Mouse (Mus musculus) embryonic fibroblast, embryonic 13.5 days (primary cell): ENCODE measurements at regions not wholly inside any gene's neighbourhood (a gene's known extent, or its start where the extent isn't known, plus 50 kb on each side); places are given as distances from the start of the nearest gene placed in this dataset.
"Not testable (repeated sequence)": the region's sequence is repeated elsewhere in the genome, so short reads cannot be mapped to it uniquely, and the experiment has no call there.

ENCODE experiments used
- H3K27ac ChIP-seq: 2 replicates; pipeline ENCODE4 v1.5.1; 2012; ENCODE audit warnings: low read length, control low read depth, inconsistent platforms; ENCODE audit not compliant: insufficient read depth
- H3K4me1 ChIP-seq: 2 replicates; pipeline ENCODE4 v1.6.1; 2011; ENCODE audit warnings: low read length; ENCODE audit not compliant: control insufficient read depth, insufficient read depth
- H3K4me3 ChIP-seq: 2 replicates; pipeline ENCODE4 v1.5.1; 2011; ENCODE audit warnings: mild to moderate bottlenecking, control low read depth, low read length; ENCODE audit not compliant: insufficient read depth
- CTCF ChIP-seq: IDR thresholded peaks from 2 replicates; pipeline ENCODE4 v1.5.1; 2011; ENCODE audit warnings: mild to moderate bottlenecking, control low read depth, low read length, moderate library complexity, borderline replicate concordance; ENCODE audit not compliant: insufficient read depth
- POLR2A ChIP-seq: IDR thresholded peaks from 2 replicates; pipeline ENCODE4 v1.6.1; 2011; ENCODE audit warnings: low read depth, mild to moderate bottlenecking, control low read depth, low read length, moderate library complexity

DNA sequence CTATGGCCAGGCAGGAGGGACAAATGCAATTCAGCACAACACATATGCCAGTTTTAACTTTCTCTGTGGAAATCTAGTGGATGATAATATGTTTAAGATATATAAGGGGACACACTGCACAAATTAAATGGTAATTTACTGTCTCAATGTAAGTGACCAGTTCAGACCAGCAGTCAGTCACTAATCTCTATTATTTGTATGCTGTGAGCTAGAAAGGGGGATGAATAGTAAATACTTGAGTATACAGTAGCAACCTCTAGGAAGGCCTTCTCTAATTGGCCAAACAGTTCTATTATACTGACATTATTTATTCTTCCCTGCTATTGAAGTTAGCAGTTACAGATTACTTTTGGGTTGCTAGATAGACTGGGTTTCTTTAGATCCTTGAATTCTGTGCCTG is 391.2 kb downstream of the Fign start:
- TF ChIP-seq CTCF = no peak
- TF ChIP-seq POLR2A = no peak
- H3K27ac ChIP-seq = no peak overlapping the region
- peaks cover 2% of the 10 kb centered on the region; the same call in 1 of the 2 replicates for H3K4me1 ChIP-seq
- H3K4me3 ChIP-seq = no peak overlapping the region

DNA sequence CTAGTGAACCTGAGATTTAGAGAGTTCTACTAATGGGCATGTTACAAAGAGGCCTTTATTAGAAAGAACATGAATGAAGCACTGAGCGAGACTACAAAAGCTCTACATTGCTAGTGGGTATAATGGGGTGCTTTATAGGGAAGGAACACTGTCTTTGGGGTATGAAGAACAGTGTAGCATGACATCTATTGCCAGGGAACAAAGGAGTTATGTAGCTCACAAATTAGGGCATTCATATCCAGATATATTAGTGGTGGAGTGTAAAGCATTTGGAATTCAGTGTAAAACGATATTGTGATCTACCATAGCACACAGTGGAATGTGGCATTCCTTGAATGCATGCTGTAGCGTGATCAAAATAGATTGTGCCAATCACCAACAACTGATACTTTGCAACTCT is 391.7 kb downstream of the Fign start:
- TF ChIP-seq POLR2A (no peak), CTCF (no peak)
- Histone ChIP-seq H3K4me1 (peaks cover 2% of the 10 kb centered on the region; the same call in 1 of the 2 replicates), H3K4me3 (no peak overlapping the region), H3K27ac (no peak overlapping the region)

DNA sequence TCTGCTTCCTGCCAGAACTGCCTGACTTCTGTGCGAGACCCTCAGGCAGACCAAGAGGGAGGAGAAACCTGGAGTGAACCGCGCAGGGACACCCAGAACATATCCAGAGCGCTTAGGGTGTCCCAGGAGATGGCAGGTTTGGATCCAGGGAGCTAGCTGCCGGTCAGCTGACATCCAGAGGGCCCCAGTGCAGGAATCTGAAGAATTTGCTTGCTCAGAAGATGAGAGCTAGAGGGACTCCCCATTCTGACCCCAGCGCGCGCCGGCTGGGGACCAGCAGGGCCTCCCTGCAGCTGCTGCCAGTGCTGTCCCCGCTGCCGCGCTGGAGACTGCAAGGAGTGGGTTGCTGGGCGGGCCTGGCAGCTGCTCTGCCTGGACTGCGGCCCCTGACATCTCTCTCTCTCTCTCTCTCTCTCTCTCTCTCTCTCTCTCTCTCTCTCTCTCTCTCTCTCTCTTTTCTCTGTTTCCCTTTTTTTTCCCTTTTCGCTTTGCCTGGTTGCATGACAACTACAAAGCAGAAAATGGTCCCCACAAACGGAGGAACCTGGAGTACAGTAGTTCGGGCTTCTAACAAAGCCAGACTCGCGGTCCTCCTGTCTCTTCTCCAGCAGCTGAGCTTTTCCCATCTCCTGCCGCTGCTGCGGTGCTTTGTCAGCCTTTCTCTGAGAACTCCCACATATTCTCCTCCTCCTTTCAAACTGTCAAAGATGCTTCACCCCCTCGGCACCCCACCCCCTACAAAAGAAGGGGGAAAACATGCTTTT is 395.3 kb downstream of the Fign start:
- TF ChIP-seq CTCF (no peak), POLR2A (0 out of 2 replicates have a peak, but pooled peaks have one; percentile 14)
- H3K4me1 ChIP-seq = peaks cover 2% of the 10 kb centered on the region; the same call in 1 of the 2 replicates
- peak overlapping the region; percentile 33; the same call in 1 of the 2 replicates for H3K4me3 ChIP-seq
- no peak overlapping the region for H3K27ac ChIP-seq

DNA sequence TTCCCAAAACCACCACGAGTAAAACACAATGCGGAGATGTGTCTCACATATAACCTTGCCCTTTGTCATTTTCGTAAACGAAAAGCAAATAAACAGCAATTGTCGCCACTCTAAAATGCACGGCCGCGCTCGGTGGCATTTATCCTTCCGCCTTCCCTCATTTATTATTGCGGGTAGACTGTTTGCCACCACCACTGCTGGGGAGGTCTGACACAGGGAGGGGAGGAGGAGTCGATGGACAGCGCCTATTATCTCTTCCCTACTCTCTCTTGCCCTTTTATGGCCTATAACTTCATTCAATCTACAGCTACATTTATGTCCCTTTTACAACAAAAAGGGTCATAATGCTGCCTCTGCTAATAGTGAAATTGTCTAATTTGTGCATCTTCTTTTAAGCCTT is 396.0 kb downstream of the Fign start:
- Histone ChIP-seq H3K4me1 (peaks cover 2% of the 10 kb centered on the region; the same call in 1 of the 2 replicates), H3K4me3 (no peak overlapping the region), H3K27ac (no peak overlapping the region)
- TF ChIP-seq POLR2A (no peak), CTCF (no peak)

DNA sequence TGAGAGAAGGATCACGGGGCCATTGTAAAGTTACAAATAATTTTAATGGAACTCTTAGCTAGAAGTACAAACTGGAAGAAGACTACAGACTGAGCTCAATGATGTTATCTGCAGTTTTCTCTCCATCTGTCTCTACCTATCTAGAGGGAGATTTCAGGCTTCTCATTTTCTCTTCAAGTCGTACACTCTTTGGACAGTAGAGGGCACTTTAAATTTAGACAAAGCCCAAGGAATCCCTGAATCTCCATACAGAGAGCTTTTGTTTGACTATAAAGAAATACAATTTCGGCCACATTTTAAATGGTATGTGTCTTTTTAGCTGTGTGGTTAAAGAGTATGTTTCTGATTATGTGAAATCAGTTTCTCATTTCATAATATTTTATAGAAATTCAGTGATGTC is 397.6 kb downstream of the Fign start:
- Histone ChIP-seq H3K4me1 (peaks cover 2% of the 10 kb centered on the region; the same call in 1 of the 2 replicates), H3K27ac (no peak overlapping the region), H3K4me3 (no peak overlapping the region)
- TF ChIP-seq CTCF (no peak), POLR2A (no peak)

DNA sequence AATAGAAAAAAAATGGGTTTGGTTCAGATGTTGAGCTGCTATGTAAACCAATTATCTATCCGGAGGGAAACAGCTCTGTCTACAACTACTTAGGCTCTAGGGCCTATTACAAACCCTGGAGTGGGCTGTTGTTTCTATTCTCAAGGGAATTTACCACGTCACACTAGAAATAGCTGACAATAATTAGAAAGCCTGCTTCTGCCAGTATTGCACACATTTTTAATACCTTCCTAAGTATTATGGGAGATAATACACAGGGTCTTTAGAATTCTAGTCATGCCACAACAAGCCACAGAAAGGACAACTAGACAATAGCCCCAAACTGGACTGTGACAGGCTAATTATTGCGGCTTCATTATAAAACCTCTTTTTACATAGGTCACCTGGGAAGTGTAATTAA is 428.1 kb downstream of the Fign start:
- Histone ChIP-seq H3K4me3 (no peak overlapping the region), H3K4me1 (no peaks in the 10 kb centered on the region), H3K27ac (no peak overlapping the region)
- TF ChIP-seq CTCF = no peak
- no peak for TF ChIP-seq POLR2A

DNA sequence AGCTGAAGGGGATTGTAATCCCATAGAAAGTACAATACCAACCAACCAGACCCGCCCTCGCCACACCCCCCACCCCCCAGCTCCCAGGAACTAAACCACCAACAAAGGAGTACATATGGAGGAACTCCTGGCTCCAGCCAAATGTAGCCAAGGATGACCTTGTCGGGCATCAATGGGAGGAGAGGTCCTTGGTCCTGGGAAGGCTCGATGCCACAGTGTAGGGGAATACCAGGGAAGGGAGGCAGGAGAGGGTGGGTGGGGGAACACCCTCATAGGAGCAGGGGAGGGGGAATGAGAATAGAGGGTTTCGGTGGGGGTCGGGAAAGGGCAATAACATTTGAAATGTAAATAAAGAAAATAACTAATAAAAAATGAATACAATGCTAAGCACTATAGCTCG is 429.1 kb downstream of the Fign start:
- TF ChIP-seq CTCF (no peak), POLR2A (no peak)
- Histone ChIP-seq H3K27ac (no peak overlapping the region), H3K4me1 (no peaks in the 10 kb centered on the region), H3K4me3 (no peak overlapping the region)

DNA sequence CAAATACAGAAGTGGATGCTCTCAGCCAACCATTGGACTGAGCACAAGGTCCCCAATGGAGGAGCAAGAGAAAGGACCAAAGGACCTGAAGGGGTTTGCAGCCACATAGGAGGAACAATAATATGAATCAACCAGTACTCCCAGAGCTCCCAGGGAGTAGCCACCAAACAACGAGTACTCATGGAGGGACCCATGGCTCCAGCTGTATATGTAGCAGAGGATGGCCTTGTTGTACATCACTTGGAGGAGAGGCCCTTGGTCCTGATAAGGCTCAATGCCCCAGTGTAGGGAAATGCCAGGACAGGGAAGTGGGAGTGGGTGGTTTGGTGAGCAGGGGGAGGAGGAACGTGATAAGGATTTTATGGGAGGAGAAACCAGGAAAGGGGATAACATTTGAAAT is 437.9 kb downstream of the Fign start:
- not testable (repeated sequence) for H3K4me1 ChIP-seq, H3K27ac ChIP-seq, H3K4me3 ChIP-seq
